Mouse (Mus musculus): Measurements from ENCODE around the gene Cfd. TPM values are rescaled to one million over a fixed set of nuclear protein-coding genes. Genes with fewer than 3 reads are reported as not detected.

The Cfd gene
- polyA plus RNA-seq, 1 experiment from 2014 or later: not detected

DNA sequence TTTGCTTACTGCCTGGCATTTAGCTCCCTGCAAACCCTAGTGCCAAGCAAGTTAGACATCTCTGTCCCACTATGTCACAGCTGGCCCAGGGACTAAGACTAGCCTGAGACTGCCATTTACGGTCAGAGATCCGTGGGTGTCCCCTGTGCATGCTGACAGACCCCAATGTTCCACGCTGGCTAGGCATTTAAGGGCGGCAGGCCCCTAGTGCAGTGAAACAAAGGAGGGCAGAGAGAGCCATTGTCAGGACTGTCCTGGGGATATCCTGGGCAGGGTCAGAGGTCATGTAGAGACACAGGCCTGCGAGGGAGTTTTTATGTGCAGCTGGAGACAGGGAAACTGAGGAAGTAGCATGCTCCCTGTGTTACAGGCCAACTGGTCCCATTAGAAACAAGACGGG lies 43.2 kb downstream of the Cfd start:
- Histone ChIP-seq H3K27me3 (ENCODE audit: control insufficient read depth, insufficient read depth, low read length) (no peaks in the 10 kb centered on the region; the same call in 1 of the 2 replicates), H3K9me3 (ENCODE audit: control insufficient read depth, low read length) (no peaks in the 10 kb centered on the region), H3K36me3 (ENCODE audit: control insufficient read depth, insufficient read depth, low read length) (no peaks in the 10 kb centered on the region), H3K9ac (ENCODE audit: low read length) (no peak overlapping the region), H3K4me3 (ENCODE audit: low read depth, low read length) (no peak overlapping the region), H3K4me1 (ENCODE audit: control insufficient read depth, insufficient read depth, low read length) (peaks cover 34% of the 10 kb centered on the region), H3K4me2 (no peak overlapping the region), H3K27ac (ENCODE audit: low read depth, low read length) (no peak overlapping the region)
- DNase-seq (ENCODE audit: low spot score, missing footprints): no peak
- ATAC-seq (ENCODE audit: low FRiP score): no peak
- 27% methylated on average over 6 of the region's 6 CpGs for WGBS

GRCm38 (mm10) chr10:79934272-79934721 lies 43.6 kb downstream of the Cfd start:
- Histone ChIP-seq H3K9me3 (ENCODE audit: control insufficient read depth, low read length) (no peaks in the 10 kb centered on the region), H3K36me3 (ENCODE audit: control insufficient read depth, insufficient read depth, low read length) (no peaks in the 10 kb centered on the region), H3K9ac (ENCODE audit: low read length) (no peak overlapping the region), H3K27ac (ENCODE audit: low read depth, low read length) (no peak overlapping the region), H3K4me2 (no peak overlapping the region), H3K27me3 (ENCODE audit: control insufficient read depth, insufficient read depth, low read length) (no peaks in the 10 kb centered on the region; the same call in 1 of the 2 replicates), H3K4me1 (ENCODE audit: control insufficient read depth, insufficient read depth, low read length) (peaks cover 30% of the 10 kb centered on the region), H3K4me3 (ENCODE audit: low read depth, low read length) (no peak overlapping the region)
- DNase-seq (ENCODE audit: low spot score, missing footprints) (no peak), ATAC-seq (ENCODE audit: low FRiP score) (no peak)
- 77% methylated on average over 13 of the region's 13 CpGs for WGBS

DNA sequence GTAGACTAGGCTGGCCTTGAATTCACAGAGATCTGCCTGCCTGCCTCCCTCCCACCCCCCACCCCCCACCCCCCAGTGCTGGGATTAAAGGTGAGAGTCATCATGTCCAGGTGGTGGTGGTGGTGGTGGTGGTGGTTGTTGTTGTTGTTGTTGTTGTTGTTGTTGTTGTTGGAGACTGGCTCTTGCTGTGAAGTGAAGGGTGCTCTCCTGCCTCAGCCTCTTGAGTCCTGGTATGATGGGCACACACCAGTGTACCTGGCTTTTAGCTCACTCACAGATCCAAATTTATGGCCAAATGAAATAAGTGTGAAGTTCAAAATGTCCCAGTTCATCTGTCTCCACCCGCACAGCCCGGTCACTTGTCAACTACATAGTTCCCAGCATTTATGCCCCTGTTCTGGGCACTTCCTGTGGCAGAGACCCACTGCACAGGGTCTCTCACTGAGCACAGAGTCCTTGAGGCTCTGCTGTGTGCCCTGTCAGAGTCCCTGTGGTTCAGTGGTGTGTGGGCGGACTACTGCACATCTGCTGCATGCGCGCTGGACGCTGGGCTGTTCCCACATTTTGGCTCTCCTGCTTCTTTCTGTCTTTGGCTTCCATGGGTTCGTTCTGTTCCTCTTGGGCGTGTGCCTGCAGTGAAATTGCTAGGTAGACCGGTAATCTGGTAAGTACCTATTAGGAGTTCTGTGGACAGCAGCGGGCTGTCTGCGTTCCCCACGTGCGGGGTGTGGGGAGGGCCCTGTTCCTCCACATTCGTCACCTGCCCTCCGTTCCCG lies 44.3 kb downstream of the Cfd start:
- Histone ChIP-seq H3K36me3 (ENCODE audit: control insufficient read depth, insufficient read depth, low read length) (no peaks in the 10 kb centered on the region), H3K4me2 (no peak overlapping the region), H3K4me3 (ENCODE audit: low read depth, low read length) (no peak overlapping the region), H3K9ac (ENCODE audit: low read length) (no peak overlapping the region), H3K4me1 (ENCODE audit: control insufficient read depth, insufficient read depth, low read length) (peaks cover 29% of the 10 kb centered on the region), H3K27ac (ENCODE audit: low read depth, low read length) (no peak overlapping the region), H3K27me3 (ENCODE audit: control insufficient read depth, insufficient read depth, low read length) (no peaks in the 10 kb centered on the region; the same call in 1 of the 2 replicates), H3K9me3 (ENCODE audit: control insufficient read depth, low read length) (no peaks in the 10 kb centered on the region)
- DNase-seq (ENCODE audit: low spot score, missing footprints) (no peak), ATAC-seq (ENCODE audit: low FRiP score) (no peak)
- WGBS: 93% methylated on average over 16 of the region's 16 CpGs

- no peaks in the 10 kb centered on the region for H3K36me3 ChIP-seq (ENCODE audit: control insufficient read depth, insufficient read depth, low read length)
- H3K27ac ChIP-seq (ENCODE audit: low read depth, low read length): no peak overlapping the region
- 81% methylated on average over 10 of the region's 10 CpGs for WGBS
- DNase-seq (ENCODE audit: low spot score, missing footprints) (no peak), ATAC-seq (ENCODE audit: low FRiP score) (no peak)
- no peak overlapping the region for H3K9ac ChIP-seq (ENCODE audit: low read length)
- no peak overlapping the region for H3K4me3 ChIP-seq (ENCODE audit: low read depth, low read length)
- no peaks in the 10 kb centered on the region; the same call in 1 of the 2 replicates for H3K27me3 ChIP-seq (ENCODE audit: control insufficient read depth, insufficient read depth, low read length)
- H3K4me2 ChIP-seq: no peak overlapping the region
- H3K9me3 ChIP-seq (ENCODE audit: control insufficient read depth, low read length): no peaks in the 10 kb centered on the region
- H3K4me1 ChIP-seq (ENCODE audit: control insufficient read depth, insufficient read depth, low read length): peaks cover 26% of the 10 kb centered on the region
Observed at GRCm38 (mm10) chr10:79936284-79936910, 45.7 kb downstream of the Cfd start.

DNA sequence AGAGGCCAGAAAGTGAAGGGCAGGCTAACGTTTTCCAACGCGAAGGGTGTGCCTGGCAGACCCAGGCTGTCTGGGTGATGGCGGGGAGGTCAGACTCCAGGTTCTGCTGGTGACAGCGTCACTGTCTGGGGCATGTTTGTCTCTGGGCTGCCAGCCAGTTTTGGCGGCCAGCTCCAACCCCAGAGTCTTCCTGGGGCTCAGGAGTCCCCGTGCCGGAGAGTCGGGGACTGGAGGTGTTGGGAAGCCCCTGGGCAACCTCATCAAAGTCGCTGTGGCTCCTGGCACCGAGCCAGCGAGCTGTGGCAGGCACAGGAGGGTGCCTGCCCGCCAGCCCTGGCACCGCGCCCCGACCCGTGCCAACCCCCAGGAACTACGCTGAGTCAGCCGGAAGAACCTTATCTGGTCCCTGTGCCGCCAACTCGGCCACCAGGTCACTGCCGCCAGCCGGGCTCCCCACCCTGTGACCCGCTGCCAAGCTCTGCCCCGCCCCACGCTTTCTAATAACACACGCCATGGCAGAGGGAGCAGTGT lies 46.3 kb downstream of the Cfd start:
- ATAC-seq (ENCODE audit: low FRiP score): no peak
- Histone ChIP-seq H3K4me1 (ENCODE audit: control insufficient read depth, insufficient read depth, low read length) (peaks cover 26% of the 10 kb centered on the region), H3K9ac (ENCODE audit: low read length) (no peak overlapping the region)

GRCm38 (mm10) chr10:79937775-79938526 lies 47.3 kb downstream of the Cfd start:
- Histone ChIP-seq H3K36me3 (ENCODE audit: control insufficient read depth, insufficient read depth, low read length) (no peaks in the 10 kb centered on the region), H3K9ac (ENCODE audit: low read length) (no peak overlapping the region), H3K27ac (ENCODE audit: low read depth, low read length) (no peak overlapping the region), H3K27me3 (ENCODE audit: control insufficient read depth, insufficient read depth, low read length) (no peaks in the 10 kb centered on the region; the same call in 1 of the 2 replicates), H3K4me1 (ENCODE audit: control insufficient read depth, insufficient read depth, low read length) (peaks cover 20% of the 10 kb centered on the region), H3K4me2 (no peak overlapping the region), H3K4me3 (ENCODE audit: low read depth, low read length) (no peak overlapping the region), H3K9me3 (ENCODE audit: control insufficient read depth, low read length) (no peaks in the 10 kb centered on the region)
- no peak for ATAC-seq (ENCODE audit: low FRiP score)
- DNase-seq (ENCODE audit: low spot score, missing footprints): no peak
- WGBS: 42% methylated on average over 11 of the region's 11 CpGs

More for the DNA sequence above, 46.3 kb downstream of the Cfd start:
- DNase-seq (ENCODE audit: low spot score, missing footprints): no peak
- Histone ChIP-seq H3K4me3 (ENCODE audit: low read depth, low read length) (no peak overlapping the region), H3K4me2 (no peak overlapping the region), H3K27ac (ENCODE audit: low read depth, low read length) (no peak overlapping the region), H3K9me3 (ENCODE audit: control insufficient read depth, low read length) (no peaks in the 10 kb centered on the region), H3K27me3 (ENCODE audit: control insufficient read depth, insufficient read depth, low read length) (no peaks in the 10 kb centered on the region; the same call in 1 of the 2 replicates), H3K36me3 (ENCODE audit: control insufficient read depth, insufficient read depth, low read length) (no peaks in the 10 kb centered on the region)
- 82% methylated on average over 27 of the region's 27 CpGs for WGBS

DNA sequence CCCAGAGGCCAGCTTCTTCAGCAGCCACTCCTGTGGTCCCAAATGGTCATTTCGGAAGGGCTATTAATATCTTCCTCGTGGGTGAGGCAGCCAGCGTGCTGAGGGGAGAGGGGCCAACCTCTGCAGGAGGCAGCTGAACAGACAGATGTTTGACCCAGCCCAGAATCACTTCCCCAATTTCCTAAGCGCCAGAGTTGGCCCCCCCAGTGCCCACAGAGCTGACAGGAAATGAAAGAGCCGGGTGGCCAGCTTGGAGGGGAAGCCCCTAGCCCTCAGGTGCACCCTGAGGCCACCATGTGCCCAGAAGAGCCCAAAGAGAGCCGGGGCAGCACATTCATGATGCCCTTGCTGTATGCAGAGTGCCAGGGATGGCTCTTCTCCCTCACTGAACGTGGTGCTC lies 50.1 kb downstream of the Cfd start:
- H3K36me3 ChIP-seq (ENCODE audit: control insufficient read depth, insufficient read depth, low read length): no peaks in the 10 kb centered on the region
- WGBS: 62% methylated on average over 7 of the region's 7 CpGs

More for the DNA sequence above, 50.1 kb downstream of the Cfd start:
- Histone ChIP-seq H3K9ac (ENCODE audit: low read length) (no peak overlapping the region), H3K4me2 (no peak overlapping the region), H3K27ac (ENCODE audit: low read depth, low read length) (no peak overlapping the region), H3K9me3 (ENCODE audit: control insufficient read depth, low read length) (no peaks in the 10 kb centered on the region), H3K4me1 (ENCODE audit: control insufficient read depth, insufficient read depth, low read length) (peaks cover 14% of the 10 kb centered on the region), H3K27me3 (ENCODE audit: control insufficient read depth, insufficient read depth, low read length) (no peaks in the 10 kb centered on the region), H3K4me3 (ENCODE audit: low read depth, low read length) (no peak overlapping the region)
- DNase-seq (ENCODE audit: low spot score, missing footprints) (no peak), ATAC-seq (ENCODE audit: low FRiP score) (no peak)
